Mouse (Mus musculus): ENCODE data around the gene Hist1h2bf. TPM values are rescaled to one million over a fixed set of nuclear protein-coding genes. Genes with fewer than 3 reads are reported as not detected.

The Hist1h2bf gene
- total and polyA plus RNA-seq, 3 experiments = 2.2 to 1,093 TPM; not detected in 1

DNA sequence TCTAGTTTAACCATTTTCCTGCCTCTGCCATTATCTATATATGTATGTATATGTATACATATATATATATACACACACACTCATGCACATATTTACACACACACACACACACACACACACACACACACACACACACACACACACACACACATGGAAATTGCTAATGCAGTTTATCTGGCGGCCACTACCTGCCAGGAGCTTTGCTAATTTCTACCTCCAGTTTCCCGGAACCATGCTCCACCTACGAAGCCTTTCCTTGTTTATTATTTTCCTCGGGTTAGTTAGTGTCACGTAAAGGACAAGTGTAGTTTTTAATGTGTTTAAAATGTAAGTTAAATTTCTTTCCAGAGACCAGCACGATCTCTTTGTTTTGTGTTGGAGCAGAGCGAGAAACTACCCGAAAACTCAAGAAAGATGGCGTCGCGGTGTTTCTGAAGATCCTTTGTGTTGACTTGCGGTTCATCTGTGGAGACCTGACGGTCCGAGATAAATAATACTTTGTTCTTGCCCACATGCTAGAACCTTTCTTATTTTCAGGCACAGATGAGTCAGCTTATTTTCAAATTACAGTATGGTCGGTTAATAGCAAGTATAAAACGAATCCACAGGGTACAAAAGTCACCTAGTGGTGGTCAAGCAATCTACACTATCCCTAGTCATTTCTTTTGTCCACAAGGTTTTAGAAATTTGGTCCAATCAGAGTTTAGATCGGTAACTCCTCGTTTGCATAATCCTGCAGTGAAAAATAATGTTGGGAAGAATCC, 11.1 kb downstream of the Hist1h2bf start:
- DNase-seq (ENCODE audit: low read depth, low spot score) = peak; percentile 90
- Histone ChIP-seq H3K4me1 (ENCODE audit: control insufficient read depth in 1 of 2, insufficient read depth in 2 of 2, low read length in 2 of 2) (peaks cover 4 to 8% of the 10 kb centered on the region in 2 experiments; a peak in 3 of 4 replicates), H3K79me2 (ENCODE audit: control insufficient read depth, insufficient read depth, low read length, poor library complexity) (no peaks in the 10 kb centered on the region; the same call in 1 of the 2 replicates), H3K9me3 (replicated peaks; ENCODE audit: insufficient read depth, low read length) (no peaks in the 10 kb centered on the region), H3K9ac (ENCODE audit: control insufficient read depth, low read depth, low read length, poor library complexity, severe bottlenecking) (peak overlapping the region; percentile 79), H3K36me3 (ENCODE audit: control insufficient read depth in 1 of 2, insufficient read depth in 2 of 2, low read length in 2 of 2) (peaks cover 0 to 22% of the 10 kb centered on the region in 2 experiments; a peak in 2 of 4 replicates), H3K27me3 (ENCODE audit: control insufficient read depth in 1 of 2, insufficient read depth in 2 of 2, low read length in 2 of 2) (no peaks in the 10 kb centered on the region), H3K27ac (ENCODE audit: control insufficient read depth, low read depth, low read length) (peak overlapping the region; percentile 100), H3K4me3 (ENCODE audit: control insufficient read depth in 1 of 2, insufficient read depth in 1 of 2, low read depth in 2 of 2, low read length in 2 of 2) (peak overlapping the region; percentile 29 to 39)
- TF ChIP-seq ZKSCAN1 (IDR thresholded peaks at IDR 0.05; ENCODE audit: low read depth, low read length) (no peak), ETS1 (IDR thresholded peaks at IDR 0.05; ENCODE audit: low read depth, low read length) (no peak), NRF1 (IDR thresholded peaks at IDR 0.05; ENCODE audit: insufficient read depth, low read depth, low read length, poor library complexity, severe bottlenecking) (no peak), HCFC1 (IDR thresholded peaks at IDR 0.05; ENCODE audit: low read depth, low read length) (no peak), TBP (IDR thresholded peaks at IDR 0.05; ENCODE audit: low read depth, low read length) (peak; percentile 88), POLR2AphosphoS5 (IDR thresholded peaks at IDR 0.05; ENCODE audit: borderline replicate concordance, low read depth, low read length) (no peak), POLR2A (IDR thresholded peaks at IDR 0.05; ENCODE audit: control insufficient read depth in 1 of 2, insufficient read depth in 1 of 2, low read depth in 1 of 2, low read length in 2 of 2, poor library complexity in 1 of 2) (peak in 1 of 2 experiments; percentile 14; a peak in 1 of 4 replicates), UBTF (IDR thresholded peaks at IDR 0.05; ENCODE audit: borderline replicate concordance, insufficient read depth, low read depth, low read length) (no peak), MAFK (IDR thresholded peaks at IDR 0.05; ENCODE audit: borderline replicate concordance, low read depth, low read length) (no peak), BHLHE40 (IDR thresholded peaks at IDR 0.05; ENCODE audit: borderline replicate concordance, low read depth, low read length) (no peak), KAT2A (conservative IDR thresholded peaks at IDR 0.05; ENCODE audit: low read depth, low read length) (no peak), ZC3H11A (IDR thresholded peaks at IDR 0.05; ENCODE audit: low read depth, low read length) (no peak), ZNF384 (IDR thresholded peaks at IDR 0.05; ENCODE audit: low read depth, low read length) (no peak), TCF12 (IDR thresholded peaks at IDR 0.05; ENCODE audit: low read depth, low read length) (no peak), RCOR1 (IDR thresholded peaks at IDR 0.05; ENCODE audit: low read depth, low read length) (no peak), CTCF (IDR thresholded peaks at IDR 0.05 in 2 of 3, conservative IDR thresholded peaks at IDR 0.05 in 1 of 3; ENCODE audit: control insufficient read depth in 1 of 3, insufficient read depth in 1 of 3, low read depth in 2 of 3, low read length in 3 of 3, poor library complexity in 1 of 3, severe bottlenecking in 1 of 3) (peak in 1 of 3 experiments; percentile 43; a peak in 2 of 6 replicates), CHD1 (IDR thresholded peaks at IDR 0.05; ENCODE audit: low read depth, low read length) (no peak), ZMIZ1 (IDR thresholded peaks at IDR 0.05; ENCODE audit: low read depth, low read length) (no peak), MEF2A (IDR thresholded peaks at IDR 0.05; ENCODE audit: extremely low read depth, insufficient replicate concordance, low read depth, low read length, poor library complexity, severe bottlenecking) (no peak), TAL1 (IDR thresholded peaks at IDR 0.05; ENCODE audit: low read length) (peak; percentile 78), MYC (IDR thresholded peaks at IDR 0.05; ENCODE audit: low read depth, low read length) (no peak), E2F4 (IDR thresholded peaks at IDR 0.05; ENCODE audit: borderline replicate concordance, low read depth, low read length) (no peak), JUND (IDR thresholded peaks at IDR 0.05; ENCODE audit: low read depth, low read length) (no peak), GATA1 (IDR thresholded peaks at IDR 0.05; ENCODE audit: low read depth, low read length) (peak; percentile 41; the same call in 1 of the 2 replicates), MYB (IDR thresholded peaks at IDR 0.05; ENCODE audit: low read depth, low read length) (no peak), USF2 (IDR thresholded peaks at IDR 0.05; ENCODE audit: borderline replicate concordance in 1 of 2, insufficient read depth in 1 of 2, low read depth in 1 of 2, low read length in 2 of 2) (no peak), CHD2 (IDR thresholded peaks at IDR 0.05; ENCODE audit: low read length) (no peak), SMC3 (IDR thresholded peaks at IDR 0.05; ENCODE audit: low read depth, low read length) (no peak)

All from MEL (cell line).